Mouse (Mus musculus): ENCODE data around the gene Fam173a. TPM values are rescaled to one million over a fixed set of nuclear protein-coding genes. Genes with fewer than 3 reads are reported as not detected.

Gene Fam173a
- polyA plus RNA-seq, 1 experiment from 2014 or later = 91.6 TPM

DNA sequence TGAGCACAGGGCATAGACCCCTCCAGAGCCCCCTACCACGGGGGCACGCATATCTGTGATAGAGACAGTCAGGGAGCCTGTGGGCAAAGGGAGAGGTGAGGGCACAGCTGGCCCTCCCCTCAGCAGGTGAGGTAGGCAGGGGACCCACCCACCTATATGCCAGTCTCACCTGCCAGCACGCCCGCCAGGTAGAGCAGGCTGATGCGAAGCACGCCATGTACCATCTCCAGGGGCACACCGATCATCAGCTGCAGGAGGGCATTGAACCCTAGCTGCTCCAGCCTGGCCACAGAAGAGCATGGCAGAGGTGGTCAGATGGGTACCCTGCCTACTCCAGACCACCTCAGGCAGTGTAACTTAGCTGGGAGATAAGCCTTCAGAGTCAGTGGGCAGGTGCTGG is 42.6 kb upstream of the Fam173a start:
- 95% methylated on average over 7 of the region's 7 CpGs for WGBS
- Histone ChIP-seq H3K4me2 (replicated peaks) (peak overlapping the region; percentile 96), H3K9ac (no peak overlapping the region)

DNA sequence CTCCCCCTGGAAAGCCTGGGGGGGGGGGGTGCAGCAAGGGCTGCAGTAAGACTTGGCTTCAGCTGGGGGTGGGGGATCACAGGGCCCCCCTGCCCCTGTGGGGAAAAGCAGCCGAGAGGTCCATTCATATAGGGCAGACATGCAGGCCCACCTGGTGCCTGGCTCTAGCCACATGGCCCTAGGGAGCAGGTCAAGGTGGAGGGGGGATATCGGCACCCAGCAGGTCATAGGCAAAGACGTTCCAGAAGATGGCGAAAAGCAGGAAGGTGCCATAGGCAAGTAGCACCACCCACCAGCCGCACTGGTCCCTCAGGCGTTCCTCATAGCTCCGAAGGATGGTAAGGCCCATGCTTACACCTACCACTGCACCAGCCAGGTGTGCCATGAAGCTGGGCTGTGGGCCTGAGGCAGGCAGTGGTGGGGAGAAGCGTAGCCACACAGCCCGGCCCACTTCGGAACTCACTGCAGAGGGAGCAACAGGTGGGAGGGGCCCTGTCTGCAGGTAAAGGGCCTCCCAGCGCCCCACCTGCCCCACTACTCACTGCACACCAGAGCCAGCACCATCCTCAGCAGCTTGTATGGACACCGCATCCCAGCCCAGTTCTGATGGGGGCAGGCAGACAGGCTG is 42.0 kb upstream of the Fam173a start:
- WGBS = 90% methylated on average over 12 of the region's 12 CpGs
- Histone ChIP-seq H3K4me3 (replicated peaks; ENCODE audit: low read length) (peak overlapping the region; percentile 89), H3K4me2 (replicated peaks) (peak overlapping the region; percentile 96), H3K9me3 (ENCODE audit: control insufficient read depth, low read length) (no peaks in the 10 kb centered on the region), H3K4me1 (replicated peaks; ENCODE audit: control insufficient read depth, insufficient read depth, low read length) (peaks cover 74% of the 10 kb centered on the region), H3K9ac (peak overlapping the region; percentile 86), H3K27me3 (ENCODE audit: control insufficient read depth, insufficient read depth, low read length) (no peaks in the 10 kb centered on the region), H3K27ac (no peak overlapping the region), H3K36me3 (replicated peaks; ENCODE audit: control insufficient read depth, insufficient read depth) (peaks cover 41% of the 10 kb centered on the region)
- no peak for DNase-seq (ENCODE audit: low spot score)
- no peak for ATAC-seq (ENCODE audit: low FRiP score)

More for the DNA sequence above, 42.6 kb upstream of the Fam173a start:
- Histone ChIP-seq H3K4me1 (replicated peaks; ENCODE audit: control insufficient read depth, insufficient read depth, low read length) (peaks cover 68% of the 10 kb centered on the region), H3K27ac (no peak overlapping the region), H3K36me3 (replicated peaks; ENCODE audit: control insufficient read depth, insufficient read depth) (peaks cover 42% of the 10 kb centered on the region), H3K27me3 (ENCODE audit: control insufficient read depth, insufficient read depth, low read length) (no peaks in the 10 kb centered on the region), H3K4me3 (replicated peaks; ENCODE audit: low read length) (no peak overlapping the region), H3K9me3 (ENCODE audit: control insufficient read depth, low read length) (no peaks in the 10 kb centered on the region)
- no peak for ATAC-seq (ENCODE audit: low FRiP score)
- DNase-seq (ENCODE audit: low spot score) = no peak

DNA sequence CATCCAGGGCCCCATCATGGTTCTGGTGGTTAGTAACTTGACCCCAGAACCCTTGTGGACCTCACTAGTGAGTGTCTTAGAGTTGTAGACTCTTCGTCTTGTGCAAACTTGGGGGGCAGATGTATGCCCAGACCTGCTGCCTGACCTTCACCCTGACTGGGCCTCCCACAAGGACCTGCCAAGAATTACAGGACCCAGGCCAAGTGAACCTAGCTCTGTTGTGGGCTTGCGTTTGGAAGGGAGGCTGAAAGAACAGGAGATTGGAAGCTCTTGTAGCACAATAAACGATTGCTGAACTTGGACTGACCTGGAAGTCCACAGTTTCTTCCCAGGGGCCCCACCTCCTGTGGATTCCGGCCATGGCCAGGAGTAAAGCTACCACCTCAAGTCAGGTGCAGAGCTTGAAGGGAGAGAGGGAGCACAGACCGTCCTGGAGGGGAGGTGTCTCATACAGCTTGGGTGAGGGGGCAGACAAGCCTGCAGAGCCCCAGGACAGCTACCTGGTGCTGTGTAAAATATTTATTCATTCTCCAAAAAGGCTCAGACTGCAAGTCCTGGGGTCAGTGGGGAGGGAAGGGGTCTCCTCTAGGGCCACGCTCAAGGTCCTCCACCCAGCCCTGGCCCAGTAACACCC is 41.4 kb upstream of the Fam173a start:
- H3K27ac ChIP-seq = peak overlapping the region; percentile 98
- H3K9me3 ChIP-seq (ENCODE audit: control insufficient read depth, low read length) = no peaks in the 10 kb centered on the region
- no peak for ATAC-seq (ENCODE audit: low FRiP score)
- peaks cover 35% of the 10 kb centered on the region for H3K36me3 ChIP-seq (replicated peaks; ENCODE audit: control insufficient read depth, insufficient read depth)
- peaks cover 77% of the 10 kb centered on the region for H3K4me1 ChIP-seq (replicated peaks; ENCODE audit: control insufficient read depth, insufficient read depth, low read length)
- DNase-seq (ENCODE audit: low spot score) = no peak
- H3K9ac ChIP-seq = peak overlapping the region; percentile 86
- peak overlapping the region; percentile 96 for H3K4me2 ChIP-seq (replicated peaks)
- H3K27me3 ChIP-seq (ENCODE audit: control insufficient read depth, insufficient read depth, low read length) = no peaks in the 10 kb centered on the region
- peak overlapping the region; percentile 89 for H3K4me3 ChIP-seq (replicated peaks; ENCODE audit: low read length)
- WGBS = 48% methylated on average over 6 of the region's 6 CpGs

DNA sequence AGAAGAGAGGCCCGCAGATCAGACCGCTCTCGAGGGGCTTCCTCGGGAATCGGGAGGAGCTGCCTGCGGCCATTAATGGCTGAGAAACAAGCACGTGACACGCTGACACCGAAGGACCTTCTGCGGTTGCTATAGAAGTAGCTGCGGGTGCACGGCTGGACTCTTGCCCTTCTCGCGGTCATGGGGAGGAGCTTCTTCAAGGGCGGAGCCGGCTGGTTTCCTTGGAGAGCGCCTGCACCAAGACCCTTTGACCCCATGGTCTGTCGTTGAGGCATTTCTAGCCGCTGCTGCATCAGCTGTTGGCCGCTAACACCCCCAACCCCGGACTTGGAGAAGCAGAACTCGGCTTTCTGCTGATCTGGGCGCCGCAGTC is 40.6 kb upstream of the Fam173a start, which contains the start of gene Stub1:
Stub1 (minus strand) TSS at position 114 of the 373 bp plus-strand sequence.
- ATAC-seq (ENCODE audit: low FRiP score) (peak; percentile 54), DNase-seq (ENCODE audit: low spot score) (peak; percentile 84)

DNA sequence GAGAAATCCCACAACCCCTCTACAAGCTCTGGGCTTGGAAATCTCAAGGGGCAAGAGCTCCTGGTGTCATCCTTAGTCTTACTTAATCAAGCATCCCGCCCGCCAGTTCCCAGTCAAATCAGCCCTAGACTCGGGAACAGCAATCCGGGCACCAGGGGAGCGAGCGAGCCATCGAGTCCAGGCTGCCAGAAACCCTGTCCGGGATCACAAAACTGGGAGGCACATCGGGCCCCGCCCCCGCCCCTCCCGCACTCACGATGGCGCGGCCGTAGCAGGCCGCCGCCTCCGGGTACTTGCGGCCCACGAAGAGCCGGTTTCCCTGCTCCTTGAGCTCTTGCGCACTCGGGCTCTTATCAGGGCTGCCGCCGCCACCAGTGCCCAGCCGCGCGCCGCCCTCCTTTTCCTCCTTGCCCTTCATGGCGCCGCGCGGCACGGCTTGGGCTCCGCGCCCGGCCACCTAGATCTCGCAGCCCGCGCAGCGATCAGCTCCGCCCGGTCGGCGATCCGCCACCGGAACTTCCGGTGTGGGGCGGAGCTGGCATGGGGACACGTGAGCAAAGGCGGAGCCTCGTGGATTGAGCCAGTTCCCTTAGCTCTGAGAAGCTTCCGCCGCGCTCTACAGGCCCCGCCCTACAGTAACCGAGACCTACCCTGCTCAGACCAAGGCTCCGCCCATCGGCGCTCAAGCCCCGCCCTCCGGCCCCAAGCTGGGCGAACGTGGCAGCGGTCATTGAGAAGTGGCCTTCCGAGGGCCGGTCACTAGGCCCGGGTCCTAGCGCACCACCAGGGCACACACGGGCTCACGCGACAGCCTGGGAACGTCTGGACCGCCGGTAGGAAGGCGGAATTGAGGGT is 40.0 kb upstream of the Fam173a start:
- H3K36me3 ChIP-seq (replicated peaks; ENCODE audit: control insufficient read depth, insufficient read depth) = peaks cover 29% of the 10 kb centered on the region
- ATAC-seq (ENCODE audit: low FRiP score) (peak; percentile 91), DNase-seq (ENCODE audit: low spot score) (peak; percentile 97)
- under 1% methylated on average over 74 of the region's 77 CpGs for WGBS
- H3K4me3 ChIP-seq (replicated peaks; ENCODE audit: low read length) = peak overlapping the region; percentile 89
- H3K4me1 ChIP-seq (replicated peaks; ENCODE audit: control insufficient read depth, insufficient read depth, low read length) = peaks cover 79% of the 10 kb centered on the region
- peak overlapping the region; percentile 98 for H3K27ac ChIP-seq
- peak overlapping the region; percentile 96 for H3K4me2 ChIP-seq (replicated peaks)
- H3K9ac ChIP-seq = peak overlapping the region; percentile 86
- no peaks in the 10 kb centered on the region for H3K9me3 ChIP-seq (ENCODE audit: control insufficient read depth, low read length)
- H3K27me3 ChIP-seq (ENCODE audit: control insufficient read depth, insufficient read depth, low read length) = no peaks in the 10 kb centered on the region

More for the DNA sequence above, 40.6 kb upstream of the Fam173a start, which contains the start of gene Stub1:
- Histone ChIP-seq H3K36me3 (replicated peaks; ENCODE audit: control insufficient read depth, insufficient read depth) (peaks cover 28% of the 10 kb centered on the region), H3K27me3 (ENCODE audit: control insufficient read depth, insufficient read depth, low read length) (no peaks in the 10 kb centered on the region), H3K4me3 (replicated peaks; ENCODE audit: low read length) (peak within 1 kb of the TSS; percentile 89), H3K4me1 (replicated peaks; ENCODE audit: control insufficient read depth, insufficient read depth, low read length) (peaks cover 80% of the 10 kb centered on the region), H3K4me2 (replicated peaks) (peak within 1 kb of the TSS; percentile 96), H3K27ac (peak within 1 kb of the TSS; percentile 98), H3K9ac (peak within 1 kb of the TSS; percentile 86), H3K9me3 (ENCODE audit: control insufficient read depth, low read length) (no peaks in the 10 kb centered on the region)
- WGBS = under 1% methylated on average over 24 of the region's 24 CpGs

DNA sequence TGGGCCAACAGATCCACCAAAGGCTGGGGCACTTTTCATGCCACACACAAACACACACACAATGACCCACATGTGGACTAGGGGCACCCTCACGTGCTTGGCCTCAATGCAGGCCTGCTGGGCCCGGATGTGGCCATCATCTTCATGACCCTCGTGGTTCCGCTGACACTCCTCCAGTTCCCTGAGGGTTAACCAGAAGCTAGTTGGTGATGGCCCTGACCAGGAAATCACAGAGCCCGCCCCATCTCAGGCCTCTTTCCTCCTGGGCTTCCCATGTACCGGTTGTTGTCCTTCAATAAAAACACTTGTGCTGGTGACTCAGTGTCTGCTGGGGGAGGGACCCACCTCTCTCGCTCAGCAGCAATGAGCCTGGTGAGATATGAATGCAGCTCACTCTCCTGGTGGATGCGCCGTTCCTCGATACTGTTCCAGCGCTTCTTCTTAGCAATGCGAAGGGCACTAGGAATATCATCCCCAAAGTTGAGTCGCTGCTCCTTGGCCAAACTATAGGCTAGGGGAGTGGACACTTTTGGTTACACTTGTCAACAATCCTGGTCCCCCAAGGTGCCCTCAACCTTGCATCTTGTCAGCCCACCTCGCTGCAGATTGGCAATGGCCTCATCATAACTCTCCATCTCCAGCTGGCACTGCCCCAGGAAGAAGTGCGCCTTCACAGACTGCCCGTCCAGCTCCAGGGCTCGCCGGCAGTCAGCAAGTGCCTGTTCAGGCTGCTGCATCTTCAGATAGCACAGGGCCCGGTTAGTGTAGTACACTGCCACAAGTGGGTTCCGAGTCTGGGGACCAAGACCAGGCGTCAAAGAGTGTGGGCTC is 39.0 kb upstream of the Fam173a start:
- ATAC-seq (ENCODE audit: low FRiP score) (no peak), DNase-seq (ENCODE audit: low spot score) (no peak)
- peak overlapping the region; percentile 89 for H3K4me3 ChIP-seq (replicated peaks; ENCODE audit: low read length)
- no peaks in the 10 kb centered on the region for H3K27me3 ChIP-seq (ENCODE audit: control insufficient read depth, insufficient read depth, low read length)
- H3K9me3 ChIP-seq (ENCODE audit: control insufficient read depth, low read length) = no peaks in the 10 kb centered on the region
- H3K4me2 ChIP-seq (replicated peaks) = peak overlapping the region; percentile 96
- WGBS = 63% methylated on average over 21 of the region's 21 CpGs
- peaks cover 74% of the 10 kb centered on the region for H3K4me1 ChIP-seq (replicated peaks; ENCODE audit: control insufficient read depth, insufficient read depth, low read length)
- peak overlapping the region; percentile 86 for H3K9ac ChIP-seq
- H3K36me3 ChIP-seq (replicated peaks; ENCODE audit: control insufficient read depth, insufficient read depth) = peaks cover 36% of the 10 kb centered on the region
- peak overlapping the region; percentile 98 for H3K27ac ChIP-seq

DNA sequence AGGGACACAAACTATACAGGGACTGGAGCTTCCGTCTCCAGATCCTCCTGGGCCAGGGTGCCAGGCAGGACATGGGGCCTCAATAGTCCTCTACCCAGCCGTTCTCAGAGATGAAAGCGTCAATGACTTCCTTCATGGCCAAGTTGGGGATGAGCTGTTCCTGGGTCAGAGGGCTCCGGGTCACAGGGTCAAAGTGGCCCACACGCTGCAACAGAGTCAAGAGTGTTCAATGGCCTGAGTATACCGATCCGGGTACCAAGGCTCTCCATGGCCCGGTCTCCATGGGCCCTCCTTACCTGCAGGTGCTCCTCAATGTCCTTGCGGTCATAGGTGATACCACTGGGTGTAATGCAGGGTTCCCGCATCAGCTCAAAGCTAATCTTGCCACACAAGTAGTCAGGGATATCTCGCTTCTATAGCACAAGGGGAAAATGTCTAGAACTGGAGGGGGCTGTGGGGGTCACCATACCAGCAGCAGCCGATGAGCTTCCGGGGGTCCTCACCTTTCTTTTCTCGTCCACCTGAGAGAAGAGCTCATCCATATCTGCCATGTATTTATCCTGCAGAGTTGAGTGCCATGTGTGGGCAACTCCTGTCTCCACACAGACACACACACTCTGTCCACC is 38.2 kb upstream of the Fam173a start:
- H3K4me3 ChIP-seq (replicated peaks; ENCODE audit: low read length) = peak overlapping the region; percentile 89
- ATAC-seq (ENCODE audit: low FRiP score) (no peak), DNase-seq (ENCODE audit: low spot score) (no peak)
- H3K27me3 ChIP-seq (ENCODE audit: control insufficient read depth, insufficient read depth, low read length) = no peaks in the 10 kb centered on the region
- peaks cover 67% of the 10 kb centered on the region for H3K4me1 ChIP-seq (replicated peaks; ENCODE audit: control insufficient read depth, insufficient read depth, low read length)
- H3K27ac ChIP-seq = no peak overlapping the region
- peaks cover 43% of the 10 kb centered on the region for H3K36me3 ChIP-seq (replicated peaks; ENCODE audit: control insufficient read depth, insufficient read depth)
- peak overlapping the region; percentile 96 for H3K4me2 ChIP-seq (replicated peaks)
- H3K9ac ChIP-seq = 0 out of 2 replicates have a peak overlapping the region, but pooled peaks have one; percentile 86
- H3K9me3 ChIP-seq (ENCODE audit: control insufficient read depth, low read length) = no peaks in the 10 kb centered on the region
- WGBS = 88% methylated on average over 14 of the region's 14 CpGs

DNA sequence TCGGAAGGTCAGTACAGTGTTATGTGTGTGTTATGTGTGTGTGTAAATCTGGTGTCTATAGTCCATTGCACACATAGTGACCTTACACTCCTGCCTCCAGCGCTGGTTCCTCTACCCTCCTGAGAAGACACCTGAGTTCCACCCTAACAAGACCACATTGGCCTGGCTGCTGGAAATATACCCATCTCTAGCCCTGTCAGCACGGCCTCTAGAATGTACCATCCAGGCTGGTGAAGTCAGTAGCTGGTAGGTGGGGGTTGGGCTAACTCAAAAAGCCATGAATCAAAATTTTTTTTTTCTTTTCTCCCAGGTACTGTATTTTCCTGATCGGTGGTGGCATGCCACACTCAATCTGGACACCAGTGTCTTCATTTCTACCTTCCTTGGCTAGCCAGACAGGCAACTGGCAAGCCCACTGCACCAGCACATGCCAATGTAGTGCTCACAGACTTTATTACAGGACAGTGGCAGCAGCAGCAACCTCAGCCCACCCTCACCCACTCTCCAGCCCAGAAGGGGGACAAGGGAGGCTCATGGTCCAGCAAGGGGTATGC is 37.6 kb upstream of the Fam173a start:
- H3K4me3 ChIP-seq (replicated peaks; ENCODE audit: low read length) = peak overlapping the region; percentile 62; the same call in 1 of the 2 replicates
- peak overlapping the region; percentile 95 for H3K4me2 ChIP-seq (replicated peaks)
- peaks cover 45% of the 10 kb centered on the region for H3K36me3 ChIP-seq (replicated peaks; ENCODE audit: control insufficient read depth, insufficient read depth)
- no peak overlapping the region for H3K27ac ChIP-seq
- no peaks in the 10 kb centered on the region for H3K9me3 ChIP-seq (ENCODE audit: control insufficient read depth, low read length)
- DNase-seq (ENCODE audit: low spot score) (no peak), ATAC-seq (ENCODE audit: low FRiP score) (no peak)
- no peaks in the 10 kb centered on the region for H3K27me3 ChIP-seq (ENCODE audit: control insufficient read depth, insufficient read depth, low read length)
- 81% methylated on average over 4 of the region's 4 CpGs for WGBS
- H3K9ac ChIP-seq = no peak overlapping the region
- peaks cover 65% of the 10 kb centered on the region for H3K4me1 ChIP-seq (replicated peaks; ENCODE audit: control insufficient read depth, insufficient read depth, low read length)
